Mouse (Mus musculus) heart, embryonic 14.5 days (tissue): ENCODE results near the gene Hist3h2ba. TPM values are rescaled to one million over a fixed set of nuclear protein-coding genes. Genes with fewer than 3 reads are reported as not detected.

Experiments
- ATAC-seq: fragments of 200-750 bp; cut with Nextera tagmentation; 2 replicates; pipeline ENCODE4 v1.8.0; 2017; ENCODE audit warnings: low read depth, moderate TSS enrichment; ENCODE audit not compliant: insufficient number of reproducible peaks, insufficient read depth, low FRiP score
- H3K27ac ChIP-seq, 2 experiments: fragments of 200-500 bp in 1 of 2; fragments of 300-500 bp in 1 of 2; sonication (generic) in 1 of 2; replicated peaks in 1 of 2; 2 replicates each; pipeline ENCODE4 v1.5.1; 2012 to 2014; ENCODE audit warnings: low read depth in 2 of 2, low read length in 2 of 2, control low read depth in 1 of 2, mild to moderate bottlenecking in 1 of 2, mixed read lengths in 1 of 2; ENCODE audit not compliant: control insufficient read depth in 1 of 2, insufficient read depth in 1 of 2
- H3K27me3 ChIP-seq: fragments of 300-500 bp; sonication (generic); 2 replicates; pipeline ENCODE4 v1.6.1; 2014; ENCODE audit warnings: mild to moderate bottlenecking, low read length, control low read depth; ENCODE audit not compliant: control insufficient read depth, insufficient read depth
- H3K36me3 ChIP-seq: fragments of 300-500 bp; sonication (generic); 2 replicates; pipeline ENCODE4 v1.6.1; 2014; ENCODE audit warnings: mild to moderate bottlenecking, control low read depth, low read length, mixed read lengths; ENCODE audit not compliant: control insufficient read depth, insufficient read depth
- H3K4me1 ChIP-seq, 2 experiments: fragments of 200-500 bp in 1 of 2; fragments of 300-500 bp in 1 of 2; sonication (generic) in 1 of 2; 2 replicates each; pipeline ENCODE4 v1.6.1; 2012 to 2014; ENCODE audit warnings: low read length in 2 of 2, control low read depth in 1 of 2, mixed read lengths in 1 of 2; ENCODE audit not compliant: control insufficient read depth in 2 of 2, insufficient read depth in 2 of 2
- H3K4me2 ChIP-seq: fragments of 300-500 bp; sonication (generic); 2 replicates; pipeline ENCODE4 v1.6.1; 2014; ENCODE audit warnings: mild to moderate bottlenecking, low read length
- H3K4me3 ChIP-seq, 2 experiments: fragments of 200-500 bp in 1 of 2; fragments of 300-500 bp in 1 of 2; sonication (generic) in 1 of 2; 2 replicates each; pipeline ENCODE4 v1.5.1; 2012 to 2014; ENCODE audit warnings: low read length in 2 of 2, mild to moderate bottlenecking in 2 of 2, control low read depth in 1 of 2, low read depth in 1 of 2, moderate library complexity in 1 of 2; ENCODE audit not compliant: control insufficient read depth in 1 of 2, insufficient read depth in 1 of 2
- H3K9ac ChIP-seq: fragments of 300-500 bp; sonication (generic); 2 replicates; pipeline ENCODE4 v1.6.1; 2014; ENCODE audit warnings: mild to moderate bottlenecking, low read length
- H3K9me3 ChIP-seq: fragments of 300-500 bp; sonication (generic); 2 replicates; pipeline ENCODE4 v1.6.1; 2016; ENCODE audit warnings: low read length, control low read depth; ENCODE audit not compliant: control insufficient read depth
- WGBS: fragments of 180-500 bp; shearing (Covaris S2); extraction: QIAGEN DNeasy Blood & Tissue Kit; methylation state at CpG from one replicate; pipeline ENCODE4 v1.1.7; 2014; 5-methylcytosine and 5-hydroxymethylcytosine counted together
- polyA plus RNA-seq: library from polyadenylated mRNA; unstranded; fragments of >200 nt; fragmentation: Nextera tagmentation; extraction: Ambion mirVana; gene quantifications from 2 replicates; pipeline ENCODE4 v1.2.1, GENCODE M21; 2014

The Hist3h2ba gene
- polyA plus RNA-seq, 1 experiment from 2014 or later: 16.0 TPM

DNA sequence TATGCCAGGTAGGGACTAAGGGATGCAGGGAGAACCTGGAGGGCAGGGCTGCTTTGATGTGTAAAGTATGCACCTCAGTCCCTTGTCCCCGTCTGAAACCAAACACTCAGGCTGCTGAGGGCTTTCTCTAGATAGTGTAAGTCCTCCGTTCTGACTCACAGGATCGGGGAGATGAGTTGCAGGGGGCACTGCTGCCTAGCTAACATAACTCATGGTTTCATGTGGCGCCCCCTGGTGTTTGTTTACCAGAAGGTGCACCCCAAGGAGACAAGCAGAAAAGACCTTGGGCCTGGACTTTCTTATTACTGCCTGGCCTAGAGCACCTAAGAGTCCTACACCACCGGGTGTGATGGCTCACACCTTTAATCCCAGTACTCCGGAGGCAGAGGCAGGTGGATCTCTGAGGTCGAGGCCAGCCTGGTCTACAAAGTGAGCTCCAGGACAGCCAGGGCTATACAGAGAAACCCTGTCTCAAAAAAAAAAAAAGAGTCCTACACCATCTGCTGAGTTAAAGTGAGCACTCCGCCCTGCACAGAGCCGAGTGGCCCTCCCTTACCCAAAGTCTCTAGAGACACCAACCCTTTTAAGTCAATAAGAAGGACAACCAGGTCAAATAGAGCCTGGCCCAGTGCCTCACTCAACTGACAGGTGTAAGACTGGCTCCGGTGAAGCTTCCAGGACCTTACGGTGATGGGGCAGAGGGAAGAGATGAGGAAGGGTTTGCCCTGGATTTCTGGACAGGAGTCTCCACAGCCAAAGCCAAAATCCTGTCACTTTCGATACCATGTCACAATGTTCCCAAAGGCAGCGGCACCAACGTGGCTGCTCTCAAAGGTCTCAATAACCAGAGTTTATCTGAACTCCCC is 31.6 kb upstream of the Hist3h2ba start:
- H3K27me3 ChIP-seq: no peaks in the 10 kb centered on the region
- H3K27ac ChIP-seq: no peak overlapping the region
- H3K4me2 ChIP-seq: no peak overlapping the region
- H3K4me3 ChIP-seq: no peak overlapping the region
- H3K9me3 ChIP-seq: no peaks in the 10 kb centered on the region
- 48% methylated on average over 14 of the region's 14 CpGs for whole genome bisulfite sequencing
- H3K9ac ChIP-seq: no peak overlapping the region
- ATAC-seq: no peak
- H3K36me3 ChIP-seq: no peaks in the 10 kb centered on the region
- peaks cover 3 to 7% of the 10 kb centered on the region in 2 experiments; a peak in 2 of 4 replicates for H3K4me1 ChIP-seq

DNA sequence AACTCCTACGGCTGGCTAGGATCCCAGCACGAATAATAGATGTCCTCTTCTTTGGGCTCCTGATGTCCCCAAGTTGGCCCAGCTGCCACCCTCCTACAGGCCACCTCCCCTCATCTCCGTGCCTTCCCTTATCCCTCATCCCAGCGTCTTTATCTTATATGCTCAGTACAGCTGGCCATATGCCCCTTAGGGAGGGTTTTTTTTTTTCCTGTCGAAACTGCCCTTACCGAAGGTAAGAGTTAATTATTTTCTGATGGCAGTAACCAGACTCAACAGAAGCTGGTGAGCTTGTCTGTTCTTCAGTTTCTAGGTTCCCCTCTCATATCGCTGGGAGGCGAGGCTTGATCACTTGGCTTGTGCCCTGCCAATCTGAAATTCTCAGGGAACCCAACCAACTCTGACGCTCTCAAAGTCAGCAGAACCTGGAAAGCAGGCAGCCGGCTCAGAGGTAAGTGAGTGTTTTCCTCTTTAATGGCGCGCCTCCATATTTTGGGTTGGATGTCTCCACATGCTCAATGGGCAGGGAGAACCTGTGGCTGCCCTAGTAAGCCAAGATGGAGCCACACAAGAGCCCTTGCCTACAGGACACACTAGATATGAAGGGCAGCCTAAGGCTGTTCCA is 30.9 kb upstream of the Hist3h2ba start, which contains the start of gene Btnl10:
Gene Btnl10 (plus strand): TSS at position 164 of the 622 bp plus-strand sequence.
- Histone ChIP-seq H3K4me3 (no peak within 1 kb of the TSS), H3K27me3 (no peaks in the 10 kb centered on the region), H3K27ac (no peak within 1 kb of the TSS), H3K4me1 (peaks cover 3 to 7% of the 10 kb centered on the region in 2 experiments; a peak in 2 of 4 replicates), H3K9ac (no peak within 1 kb of the TSS), H3K9me3 (no peaks in the 10 kb centered on the region), H3K36me3 (no peaks in the 10 kb centered on the region), H3K4me2 (no peak within 1 kb of the TSS)
- ATAC-seq: no peak
- WGBS: 72% methylated on average over 12 of the region's 12 CpGs

- 59% methylated on average over 5 of the region's 5 CpGs for WGBS
- H3K4me2 ChIP-seq: no peak overlapping the region
- H3K36me3 ChIP-seq: no peaks in the 10 kb centered on the region
- ATAC-seq: no peak
- no peaks in the 10 kb centered on the region for H3K9me3 ChIP-seq
- no peak overlapping the region for H3K9ac ChIP-seq
- no peak overlapping the region for H3K27ac ChIP-seq
- H3K27me3 ChIP-seq: no peaks in the 10 kb centered on the region
- H3K4me1 ChIP-seq: peaks cover 3 to 7% of the 10 kb centered on the region in 2 experiments; a peak in 2 of 4 replicates
- no peak overlapping the region for H3K4me3 ChIP-seq
Measured at GRCm38 (mm10) chr11:58918759-58919158, 30.0 kb upstream of the Hist3h2ba start.

DNA sequence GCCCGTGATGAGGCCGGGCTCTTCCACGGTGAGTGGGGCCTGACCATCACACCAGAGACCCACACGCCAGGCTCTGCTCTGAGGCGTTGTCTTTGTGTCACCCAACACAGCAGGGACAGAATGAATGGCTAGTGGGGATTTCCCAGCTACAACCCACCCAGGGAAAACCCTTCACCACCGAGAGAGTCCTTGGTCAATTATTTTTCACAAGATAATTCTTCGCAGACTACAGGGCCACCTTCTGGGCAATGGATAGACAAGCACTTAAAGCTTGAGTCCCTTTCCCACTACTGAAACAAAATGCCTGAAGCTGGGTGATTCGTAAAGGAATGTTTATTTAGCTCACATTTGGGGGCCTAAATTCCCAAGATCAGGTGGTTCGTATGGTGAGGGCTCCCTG is 26.3 kb upstream of the Hist3h2ba start:
- Histone ChIP-seq H3K4me2 (no peak overlapping the region), H3K4me1 (peaks cover 0 to 4% of the 10 kb centered on the region in 2 experiments; a peak in 1 of 4 replicates), H3K27me3 (no peaks in the 10 kb centered on the region), H3K4me3 (no peak overlapping the region), H3K9ac (no peak overlapping the region), H3K27ac (no peak overlapping the region), H3K9me3 (no peaks in the 10 kb centered on the region), H3K36me3 (no peaks in the 10 kb centered on the region)
- ATAC-seq: no peak
- 80% methylated on average over 9 of the region's 9 CpGs for WGBS

GRCm38 (mm10) chr11:58926651-58927050 is 22.1 kb upstream of the Hist3h2ba start:
- no peak overlapping the region for H3K4me3 ChIP-seq
- WGBS: 69% methylated on average over 2 of the region's 3 CpGs

DNA sequence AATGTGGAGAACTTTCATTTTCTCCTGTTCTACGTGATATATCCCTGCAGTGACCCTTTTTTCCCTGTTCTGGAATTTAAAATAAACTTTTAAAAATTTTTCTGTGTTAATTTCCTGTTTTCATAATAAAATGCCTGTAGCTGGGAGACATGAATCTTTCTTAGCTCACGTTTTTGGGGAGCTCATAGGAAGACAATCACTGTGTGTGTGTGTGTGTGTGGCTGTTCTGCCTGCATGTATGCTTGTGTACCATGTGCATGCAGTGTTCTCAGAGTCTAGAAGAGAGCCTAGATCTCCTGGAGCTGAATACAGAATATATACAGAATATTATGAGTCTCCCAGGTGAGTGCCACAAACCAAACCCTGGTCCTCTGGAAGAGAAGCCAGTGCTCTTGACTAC is 21.7 kb upstream of the Hist3h2ba start:
- no peak overlapping the region for H3K4me3 ChIP-seq
- no peak overlapping the region for H3K27ac ChIP-seq
- whole genome bisulfite sequencing: 71% methylated on average over 2 of the region's 2 CpGs
- H3K27me3 ChIP-seq: no peaks in the 10 kb centered on the region
- no peak for ATAC-seq
- H3K9me3 ChIP-seq: no peaks in the 10 kb centered on the region
- no peak overlapping the region for H3K9ac ChIP-seq
- H3K4me1 ChIP-seq: peaks cover 3 to 4% of the 10 kb centered on the region in 2 experiments; a peak in 2 of 4 replicates
- H3K36me3 ChIP-seq: peaks cover 13% of the 10 kb centered on the region
- H3K4me2 ChIP-seq: no peak overlapping the region

More at GRCm38 (mm10) chr11:58926651-58927050, 22.1 kb upstream of the Hist3h2ba start:
- ATAC-seq: no peak
- Histone ChIP-seq H3K4me1 (peaks cover 3 to 4% of the 10 kb centered on the region in 2 experiments; a peak in 2 of 4 replicates), H3K4me2 (no peak overlapping the region), H3K27ac (no peak overlapping the region), H3K36me3 (peaks cover 9% of the 10 kb centered on the region), H3K9ac (no peak overlapping the region), H3K27me3 (no peaks in the 10 kb centered on the region), H3K9me3 (no peaks in the 10 kb centered on the region)

- peaks cover 23% of the 10 kb centered on the region for H3K36me3 ChIP-seq
- H3K9ac ChIP-seq: peak overlapping the region; percentile 45; the same call in 1 of the 2 replicates
- peak; percentile 66; the same call in 1 of the 2 replicates for ATAC-seq
Measured at GRCm38 (mm10) chr11:58927790-58928651, 20.7 kb upstream of the Hist3h2ba start.

More at GRCm38 (mm10) chr11:58927790-58928651, 20.7 kb upstream of the Hist3h2ba start:
- peak overlapping the region; percentile 17 to 26 for H3K4me3 ChIP-seq
- H3K27ac ChIP-seq: peak overlapping the region; percentile 15 to 48; a peak in 3 of 4 replicates
- 24% methylated on average over 20 of the region's 20 CpGs for WGBS
- H3K27me3 ChIP-seq: no peaks in the 10 kb centered on the region
- peak overlapping the region; percentile 57 for H3K4me2 ChIP-seq
- peaks cover 3 to 4% of the 10 kb centered on the region in 2 experiments; a peak in 2 of 4 replicates for H3K4me1 ChIP-seq
- H3K9me3 ChIP-seq: no peaks in the 10 kb centered on the region
